Mouse (Mus musculus) kidney, adult 8-10 months (tissue): ENCODE results near the gene Adtrp.
A peak's percentile ranks its signal among the peaks of the same experiment; 100 is the strongest.

ENCODE experiments used
- DNase-seq, 2 experiments: peaks; one replicate each; pipeline ENCODE4 v3.0.0; 2022

Adtrp gene

GRCm38 (mm10) chr13:41773812-41774376, 73.6 kb downstream of the Adtrp start:
- no peak for DNase-seq

DNA sequence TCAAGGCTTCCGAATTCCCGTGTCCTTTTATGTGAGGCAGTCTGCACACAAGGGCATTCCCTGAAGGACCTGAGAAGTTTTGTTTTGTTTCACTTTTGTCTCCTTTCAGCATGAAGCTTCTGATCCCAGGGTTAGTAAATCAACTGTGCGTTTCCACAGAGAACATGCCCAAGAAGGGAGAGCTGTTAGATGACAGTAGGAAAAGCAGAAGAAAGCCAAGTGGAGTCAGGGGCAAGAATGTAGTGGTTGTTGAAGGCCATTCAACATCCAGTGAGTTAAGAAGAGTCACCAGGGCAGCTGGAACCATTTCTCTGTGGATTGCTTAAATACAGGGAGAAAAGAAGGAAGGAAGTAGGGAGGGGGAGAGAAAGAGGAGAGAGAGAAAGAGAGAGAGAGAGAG, 76.4 kb downstream of the Adtrp start:
- no peak for DNase-seq

GRCm38 (mm10) chr13:41767941-41768340, 79.5 kb downstream of the Adtrp start:
- DNase-seq: no peak

GRCm38 (mm10) chr13:41761986-41762385, 85.5 kb downstream of the Adtrp start:
- DNase-seq: no peak

GRCm38 (mm10) chr13:41760484-41760883, 87.0 kb downstream of the Adtrp start:
- no peak for DNase-seq

- DNase-seq: no peak
Observed at GRCm38 (mm10) chr13:41758550-41759465, 88.7 kb downstream of the Adtrp start.

DNA sequence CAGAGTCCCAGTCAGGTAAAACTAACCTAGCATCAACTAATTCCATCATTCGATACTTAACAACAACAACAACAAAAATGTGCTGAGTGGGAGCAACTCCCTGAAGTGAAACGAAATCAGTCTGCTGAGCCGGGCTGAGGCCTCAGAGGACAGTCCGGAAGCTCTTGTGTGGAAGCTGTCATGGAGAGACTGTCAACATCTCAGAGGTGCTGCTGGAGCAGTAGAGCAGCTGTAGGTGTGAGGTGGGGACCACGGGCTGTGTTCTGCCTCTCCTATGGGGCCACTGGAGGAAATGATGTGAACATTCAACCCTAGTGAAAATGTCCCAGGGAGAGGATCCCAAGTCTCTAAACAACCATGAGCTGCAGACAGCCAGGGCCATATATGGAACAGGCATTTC, 94.4 kb downstream of the Adtrp start:
- DNase-seq: no peak

DNA sequence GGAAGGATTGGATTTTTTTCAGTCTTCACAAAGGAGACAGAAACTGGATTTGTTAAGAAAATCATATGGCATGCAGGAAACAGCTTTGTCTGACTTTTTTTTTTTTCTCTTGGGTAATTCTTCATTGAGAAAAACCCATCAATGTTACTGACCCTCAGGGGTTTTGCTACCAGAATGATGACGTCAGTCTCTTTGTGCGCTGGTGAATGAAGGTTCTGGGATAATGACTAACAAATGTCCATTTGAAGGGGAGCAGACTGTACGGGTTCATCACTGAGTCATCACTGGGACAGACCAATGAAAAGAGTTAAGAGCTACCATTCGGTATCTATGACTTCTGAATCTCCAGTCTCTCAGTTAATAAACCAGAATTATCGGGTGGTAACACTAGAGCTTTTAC, 97.0 kb downstream of the Adtrp start:
- DNase-seq: no peak

DNA sequence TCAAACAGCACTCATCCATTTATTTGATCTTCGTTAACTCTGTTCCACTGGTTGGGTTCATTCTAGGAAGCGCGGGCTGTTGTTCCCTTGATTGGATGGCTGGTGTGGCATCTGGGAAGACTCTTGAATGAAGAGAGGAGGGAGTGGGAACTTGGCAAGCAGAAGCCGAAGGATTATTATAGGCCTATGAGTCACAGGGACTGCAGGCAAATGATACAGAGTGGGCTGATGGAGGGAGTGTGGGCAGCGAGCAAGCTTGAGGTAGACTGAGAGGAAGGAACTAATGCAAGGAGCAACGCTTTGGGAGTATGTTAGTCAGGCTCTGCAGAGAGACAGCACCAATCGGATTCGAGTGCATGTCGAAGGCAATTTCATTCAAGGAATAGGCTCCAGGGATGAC, 98.6 kb downstream of the Adtrp start:
- no peak for DNase-seq

DNA sequence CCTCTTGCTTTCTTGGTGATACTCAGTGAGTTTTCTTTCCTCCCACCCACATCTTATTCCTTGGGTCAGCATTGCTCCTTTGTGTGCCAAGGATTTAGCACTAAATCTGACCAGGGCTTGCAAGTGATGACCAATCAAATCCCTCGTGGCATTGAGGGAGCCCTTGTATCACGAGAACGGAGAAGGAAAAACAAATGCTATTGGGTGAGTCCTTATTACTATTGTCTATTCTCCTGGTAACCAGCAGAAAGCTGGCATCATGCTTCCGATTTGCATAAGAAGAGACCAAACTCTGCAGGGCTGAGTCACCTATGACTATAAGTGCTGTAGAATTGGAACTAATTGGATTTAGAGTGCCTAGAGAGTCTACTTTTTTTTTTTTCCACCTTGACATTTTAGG, 99.8 kb downstream of the Adtrp start:
- no peak for DNase-seq

- peak in 1 of 2 experiments; percentile 22 for DNase-seq
Observed at GRCm38 (mm10) chr13:41746971-41747615, 100.4 kb downstream of the Adtrp start.

GRCm38 (mm10) chr13:41740456-41741085, 106.9 kb downstream of the Adtrp start:
- no peak for DNase-seq

GRCm38 (mm10) chr13:41737628-41738309, 109.7 kb downstream of the Adtrp start:
- no peak for DNase-seq

DNA sequence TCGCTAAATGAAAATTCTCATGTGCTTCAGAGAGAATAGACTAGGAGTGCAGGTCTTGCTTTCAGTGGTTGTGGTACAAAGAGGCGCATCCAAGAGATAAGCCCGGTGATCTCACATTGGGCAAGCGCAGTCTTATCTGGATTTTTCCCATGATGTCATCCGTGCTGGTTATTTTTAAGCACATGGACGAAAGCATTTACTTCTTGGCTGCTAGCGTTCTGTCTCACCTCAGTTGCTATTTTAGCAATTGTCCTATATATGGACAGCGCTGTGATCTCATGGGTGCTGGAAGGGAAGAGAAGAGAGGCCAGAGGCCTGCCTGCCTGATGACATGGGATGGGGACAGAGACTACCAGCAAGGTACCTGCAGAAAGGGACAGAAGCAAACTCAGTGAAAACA, 117.8 kb downstream of the Adtrp start:
- DNase-seq: no peak

- DNase-seq: no peak
Observed at GRCm38 (mm10) chr13:41727803-41728202, 119.7 kb downstream of the Adtrp start.

GRCm38 (mm10) chr13:41719331-41719730, 128.2 kb downstream of the Adtrp start:
- DNase-seq: no peak

- no peak for DNase-seq
Observed at GRCm38 (mm10) chr13:41718051-41718450, 129.4 kb downstream of the Adtrp start.
